ENCODE assay signal across 8 mouse cellular contexts in genomic region chr19:47937443-47938406, GRCm38 (mm10). TPM values are rescaled to one million over a fixed set of nuclear protein-coding genes. Genes with fewer than 3 reads are reported as not detected.
A peak's percentile ranks its signal among the peaks of the same experiment; 100 is the strongest.
DNase-seq lines count a peak whose midpoint lies in the region; ATAC-seq and TF ChIP-seq lines count a peak whose summit lies in the region.

Gene Cfap58, plus strand, starts transcription at chr19:47937675.

- no peak; the same call in 1 of the 2 replicates for TF ChIP-seq POLR2A in bone marrow, adult 2 months (IDR thresholded peaks at IDR 0.05; ENCODE audit: borderline replicate concordance, control insufficient read depth, low read depth, low read length)

- H3K27me3 ChIP-seq in liver, embryonic 14.5 days (ENCODE audit: control insufficient read depth, insufficient read depth, low read length), result peaks cover 14% of the 10 kb centered on the region
- peaks cover 8% of the 10 kb centered on the region; the same call in 1 of the 2 replicates for H3K27me3 ChIP-seq in stomach, embryonic 16.5 days (ENCODE audit: control insufficient read depth, insufficient read depth, low read length)

- no peaks in the 10 kb centered on the region for H3K9me3 ChIP-seq in liver, embryonic 14.5 days (ENCODE audit: control insufficient read depth, low read length)
- no peaks in the 10 kb centered on the region for H3K9me3 ChIP-seq in stomach, embryonic 16.5 days (replicated peaks; ENCODE audit: control insufficient read depth, low read length)

- peak within 1 kb of the TSS; percentile 79 for H3K4me3 ChIP-seq in bone marrow, adult 2 months (replicated peaks; ENCODE audit: control insufficient read depth, low read depth, low read length)
- peak within 1 kb of the TSS; percentile 19 to 45 for H3K4me3 ChIP-seq in liver, embryonic 14.5 days (ENCODE audit: insufficient read depth in 1 of 2, low read depth in 2 of 2, low read length in 2 of 2)
- peak within 1 kb of the TSS; percentile 41 for H3K4me3 ChIP-seq in stomach, embryonic 16.5 days (replicated peaks; ENCODE audit: low read length)

- no peak for TF ChIP-seq EP300 in liver, embryonic 14.5 days (IDR thresholded peaks at IDR 0.05; ENCODE audit: low read depth)

- peaks cover 3% of the 10 kb centered on the region; the same call in 1 of the 2 replicates for H3K4me1 ChIP-seq in bone marrow, adult 2 months (ENCODE audit: control insufficient read depth, insufficient read depth, low read length)
- H3K4me1 ChIP-seq in liver, embryonic 14.5 days (replicated peaks; ENCODE audit: control insufficient read depth in 2 of 2, insufficient read depth in 2 of 2, low read length in 1 of 2), result no peaks in the 10 kb centered on the region; a peak in 1 of 4 replicates
- H3K4me1 ChIP-seq in stomach, embryonic 16.5 days (ENCODE audit: control insufficient read depth, insufficient read depth, low read length), result peaks cover 8% of the 10 kb centered on the region

- WGBS in bone marrow, adult 2 months, result 15% methylated on average over 41 of the region's 41 CpGs
- WGBS in liver, embryonic 14.5 days (ENCODE audit: insufficient replicate concordance), result 10% methylated on average over 41 of the region's 41 CpGs
- WGBS in stomach, embryonic 16.5 days, result 6% methylated on average over 41 of the region's 41 CpGs

- TF ChIP-seq CTCF in bone marrow, adult 2 months (IDR thresholded peaks at IDR 0.05; ENCODE audit: control insufficient read depth, insufficient read depth, low read length), result no peak
- TF ChIP-seq CTCF in liver, embryonic 14.5 days (IDR thresholded peaks at IDR 0.05; ENCODE audit: low read depth), result peak; percentile 37

- H3K4me2 ChIP-seq in liver, embryonic 14.5 days (ENCODE audit: low read depth), result peak within 1 kb of the TSS; percentile 40
- H3K4me2 ChIP-seq in stomach, embryonic 16.5 days (ENCODE audit: low read depth, low read length), result peak within 1 kb of the TSS; percentile 88

- no peak within 1 kb of the TSS for H3K9ac ChIP-seq in liver, embryonic 14.5 days (replicated peaks)
- peak within 1 kb of the TSS; percentile 40 for H3K9ac ChIP-seq in stomach, embryonic 16.5 days (ENCODE audit: low read length)

- no peak within 1 kb of the TSS for H3K27ac ChIP-seq in bone marrow, adult 2 months (ENCODE audit: control insufficient read depth, insufficient read depth, low read depth, low read length, poor library complexity)
- no peak within 1 kb of the TSS for H3K27ac ChIP-seq in liver, embryonic 14.5 days
- H3K27ac ChIP-seq in stomach, embryonic 16.5 days (ENCODE audit: low read length), result no peak within 1 kb of the TSS

- H3K36me3 ChIP-seq in liver, embryonic 14.5 days (replicated peaks; ENCODE audit: control insufficient read depth, insufficient read depth, low read depth), result no peaks in the 10 kb centered on the region
- H3K36me3 ChIP-seq in stomach, embryonic 16.5 days (ENCODE audit: control insufficient read depth, insufficient read depth, low read length), result no peaks in the 10 kb centered on the region

- ATAC-seq in inflammation-experienced regulatory T-cells, adult 6 months, result peak; percentile 94
- ATAC-seq in liver, embryonic 14.5 days (ENCODE audit: insufficient read depth), result peak; percentile 23; the same call in 1 of the 2 replicates
- peak; percentile 85; the same call in 1 of the 2 replicates for ATAC-seq in stomach, embryonic 16.5 days (ENCODE audit: insufficient read depth, low FRiP score)

- peak; percentile 92 for DNase-seq in heart, adult 11 months
- DNase-seq in heart, adult 8-10 months (ENCODE audit: low spot score), result no peak
- peak; percentile 83 for DNase-seq in forelimb bud, embryonic 11.5 days (ENCODE audit: low read depth, low spot score)
- DNase-seq in liver, embryonic 14.5 days (ENCODE audit: low read depth in 3 of 3, low spot score in 3 of 3), result peak in 1 of 3 experiments; percentile 16
- DNase-seq in natural killer cell, adult 2 months (ENCODE audit: low spot score in 2 of 2), result peak; percentile 60 to 78

RNA-seq across cellular contexts. Expression of gene Cfap58, which starts in this region (rescaled TPM):
- 1 to 10 TPM; 1.2 to 2.9 (median 1.9) TPM for total RNA-seq in heart, adult 8-10 months (2022)
- not detected in 2 replicates for polyA plus RNA-seq in bone marrow, adult 2 months (2011; ENCODE audit: insufficient read depth, insufficient read length, low replicate concordance, missing spikeins)
- not detected for polyA plus RNA-seq in inflammation-experienced regulatory T-cells, adult 6 months (2017; shearing (Covaris generic))
- polyA plus RNA-seq in liver, embryonic 14.5 days (2012; rRNA removed), result not detected in 2 replicates
- polyA plus RNA-seq in liver, embryonic 14.5 days (2014; fragmentation: Nextera tagmentation; extraction: Ambion mirVana), result not detected in 2 replicates
- polyA plus RNA-seq in stomach, embryonic 16.5 days (2015; fragmentation: Nextera tagmentation; extraction: Ambion mirVana), result 0.04 TPM in 1 of 2 replicates, not detected in the other

Comparison
In these comparisons a context has a peak if more than half of its experiments do, and no peak if none do; other contexts are left out.
1. Peak in ATAC-seq in inflammation-experienced regulatory T-cells, adult 6 months; RNA of the gene not detected or under 1 TPM.
2. Peak in ATAC-seq, H3K4me3 ChIP-seq and H3K4me2 ChIP-seq in liver, embryonic 14.5 days; RNA of the gene not detected or under 1 TPM.
3. Peak in ATAC-seq, H3K4me3 ChIP-seq, H3K9ac ChIP-seq and H3K4me2 ChIP-seq in stomach, embryonic 16.5 days; RNA of the gene not detected or under 1 TPM.
4. ATAC-seq: peak in every context shown above with its lines; median percentile 94 in inflammation-experienced regulatory T-cells, adult 6 months; 85 in stomach, embryonic 16.5 days; 23 in liver, embryonic 14.5 days.